Mouse (Mus musculus): ENCODE measurements around the gene 4930469K13Rik.

4930469K13Rik gene

DNA sequence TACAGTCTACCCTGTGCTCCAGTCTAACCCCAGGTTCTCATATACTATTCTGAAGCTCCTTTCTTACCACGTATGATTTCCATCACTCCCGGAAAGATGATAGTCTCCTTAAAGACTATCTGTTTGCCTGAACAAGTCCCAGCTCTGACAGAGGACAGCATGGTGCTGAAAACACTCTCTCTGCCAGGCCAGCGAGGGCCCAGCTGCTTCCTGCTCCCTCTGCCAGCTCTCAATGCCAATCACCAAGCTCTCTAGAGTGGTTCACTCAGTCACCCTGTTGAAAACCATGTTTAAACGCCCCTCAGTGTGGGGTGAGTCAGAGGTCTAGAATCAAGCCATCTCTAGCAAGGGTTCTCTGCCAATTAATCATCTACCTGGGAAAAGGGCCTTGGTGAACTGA is 170.5 kb downstream of the 4930469K13Rik start:
- TF ChIP-seq GATA4 (IDR thresholded peaks at IDR 0.05; ENCODE audit: insufficient replicate concordance, low read length) = no peak

DNA sequence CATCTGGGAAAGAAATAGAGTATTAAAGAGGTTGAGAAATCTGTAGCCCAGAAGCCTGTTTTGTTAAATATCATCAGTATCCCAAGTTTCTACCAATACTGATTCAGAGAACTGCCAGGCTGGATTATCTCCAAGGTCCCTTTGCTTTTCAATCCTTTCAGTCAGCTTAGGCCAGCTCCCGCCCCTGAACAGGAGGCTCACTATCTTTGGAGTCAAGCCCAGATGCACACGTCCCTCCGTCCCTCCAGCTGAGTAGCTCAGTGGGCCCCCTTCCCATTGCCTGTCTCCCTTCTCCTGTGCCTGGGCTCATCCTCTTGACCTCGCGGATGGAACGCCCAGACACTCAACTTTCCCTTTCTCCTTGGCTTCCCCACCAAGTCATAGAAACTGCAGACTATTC is 171.0 kb downstream of the 4930469K13Rik start:
- no peak for TF ChIP-seq GATA4 (IDR thresholded peaks at IDR 0.05; ENCODE audit: insufficient replicate concordance, low read length)

DNA sequence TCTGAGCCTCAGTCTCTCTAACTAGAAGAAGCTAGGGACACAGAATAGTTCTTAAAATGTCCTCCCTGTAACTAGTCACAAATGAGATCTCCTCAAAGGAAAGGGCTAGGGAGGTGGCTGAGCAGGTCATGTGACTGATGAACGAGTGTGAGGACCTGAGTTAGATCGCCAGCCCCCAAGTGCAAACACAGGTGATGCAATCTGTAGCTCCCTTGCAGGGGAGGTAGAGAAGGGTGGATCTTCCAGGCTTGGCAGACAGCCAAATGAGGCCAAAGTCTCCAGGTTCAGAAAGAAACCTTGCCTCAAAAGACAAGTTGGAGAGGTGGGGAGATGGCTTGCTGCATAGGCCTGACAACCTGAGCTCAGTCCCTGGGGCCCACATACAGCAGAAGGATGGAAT is 171.8 kb downstream of the 4930469K13Rik start:
- no peak for TF ChIP-seq GATA4 (IDR thresholded peaks at IDR 0.05; ENCODE audit: insufficient replicate concordance, low read length)

DNA sequence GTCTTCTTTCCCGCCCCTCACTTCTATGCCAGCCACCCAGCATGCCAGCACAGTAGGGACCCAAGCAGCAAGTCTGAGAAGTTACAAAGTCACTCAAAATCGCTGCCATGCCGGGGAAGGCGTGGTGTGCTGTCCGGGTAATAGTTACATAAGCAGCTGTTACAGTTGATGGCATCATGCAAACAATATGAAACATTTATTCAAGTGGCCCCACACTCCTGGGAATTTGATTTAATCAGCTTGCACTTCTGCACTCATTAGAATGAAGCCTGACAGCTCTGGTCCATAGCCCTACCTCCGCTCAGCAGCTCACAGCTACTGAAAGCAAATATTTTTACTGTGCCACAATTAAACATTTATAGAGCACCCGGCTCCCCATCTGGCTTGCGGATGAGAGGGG is 172.6 kb downstream of the 4930469K13Rik start:
- no peak for TF ChIP-seq GATA4 (IDR thresholded peaks at IDR 0.05; ENCODE audit: insufficient replicate concordance, low read length)
